Mouse (Mus musculus) limb, embryonic 12.5 days (tissue): ENCODE results near the gene March11. TPM values are rescaled to one million over a fixed set of nuclear protein-coding genes. Genes with fewer than 3 reads are reported as not detected.

Source experiments
- ATAC-seq: fragments of 200-750 bp; cut with Nextera tagmentation; 2 replicates; pipeline ENCODE4 v1.8.0; 2017; ENCODE audit warnings: low read depth, moderate TSS enrichment; ENCODE audit not compliant: insufficient number of reproducible peaks, insufficient read depth, low FRiP score, low TSS enrichment
- H3K27ac ChIP-seq: fragments of 300-500 bp; sonication (generic); 2 replicates; pipeline ENCODE4 v1.5.1; 2016; ENCODE audit warnings: mild to moderate bottlenecking, moderate library complexity
- H3K27me3 ChIP-seq: fragments of 300-500 bp; sonication (generic); 2 replicates; pipeline ENCODE4 v1.6.1; 2016; ENCODE audit warnings: mild to moderate bottlenecking, moderate library complexity
- H3K36me3 ChIP-seq: fragments of 300-500 bp; sonication (generic); 2 replicates; pipeline ENCODE4 v1.6.1; 2016; ENCODE audit warnings: mild to moderate bottlenecking, moderate library complexity
- H3K4me1 ChIP-seq: fragments of 300-500 bp; sonication (generic); replicated peaks from 2 replicates; pipeline ENCODE4 v1.6.1; 2016
- H3K4me2 ChIP-seq: fragments of 300-500 bp; sonication (generic); 2 replicates; pipeline ENCODE4 v1.6.1; 2016; ENCODE audit warnings: mild to moderate bottlenecking, moderate library complexity
- H3K4me3 ChIP-seq: fragments of 300-500 bp; sonication (generic); replicated peaks from 2 replicates; pipeline ENCODE4 v1.5.1; 2016; ENCODE audit warnings: mild to moderate bottlenecking
- H3K9ac ChIP-seq: fragments of 300-500 bp; sonication (generic); replicated peaks from 2 replicates; pipeline ENCODE4 v1.6.1; 2016; ENCODE audit warnings: mild to moderate bottlenecking, moderate library complexity
- H3K9me3 ChIP-seq: fragments of 300-500 bp; sonication (generic); 2 replicates; pipeline ENCODE4 v1.6.1; 2016; ENCODE audit warnings: mild to moderate bottlenecking, moderate library complexity
- WGBS: fragments of 180-500 bp; shearing (Covaris S2); methylation state at CpG from one replicate; pipeline ENCODE4 v1.1.7; 2016; 5-methylcytosine and 5-hydroxymethylcytosine counted together
- polyA plus RNA-seq: library from polyadenylated mRNA; unstranded; fragments of >200 nt; fragmentation: Nextera tagmentation; extraction: Ambion mirVana; gene quantifications from 2 replicates; pipeline ENCODE4 v1.2.1, GENCODE M21; 2016

Gene March11
- polyA plus RNA-seq, 1 experiment from 2014 or later, result 0.41 TPM

DNA sequence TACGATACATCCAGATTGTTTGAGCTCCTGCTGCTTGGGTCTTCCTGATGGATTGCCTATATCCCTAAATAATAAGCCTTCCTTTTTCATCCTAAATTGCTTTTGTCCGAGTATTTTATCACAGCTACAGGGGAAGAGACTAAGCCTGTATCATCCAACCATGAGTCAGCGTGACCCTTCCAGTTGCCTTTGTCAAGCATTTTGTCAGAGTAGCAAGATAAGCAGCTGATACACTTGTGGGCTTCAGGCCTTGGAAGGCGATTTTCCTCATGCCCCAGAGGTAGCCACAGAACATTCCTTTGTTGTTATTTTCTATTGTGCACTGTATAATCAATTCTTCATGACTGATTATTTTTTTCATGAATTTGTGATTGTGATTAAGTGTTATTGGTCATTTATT, 14.0 kb downstream of the March11 start:
- Histone ChIP-seq H3K9ac (no peak overlapping the region), H3K36me3 (no peaks in the 10 kb centered on the region), H3K27ac (no peak overlapping the region), H3K4me2 (no peak overlapping the region), H3K4me3 (no peak overlapping the region), H3K9me3 (no peaks in the 10 kb centered on the region), H3K27me3 (no peaks in the 10 kb centered on the region; the same call in 1 of the 2 replicates), H3K4me1 (no peaks in the 10 kb centered on the region)
- 84% methylated on average over 4 of the region's 4 CpGs for WGBS
- no peak for ATAC-seq

DNA sequence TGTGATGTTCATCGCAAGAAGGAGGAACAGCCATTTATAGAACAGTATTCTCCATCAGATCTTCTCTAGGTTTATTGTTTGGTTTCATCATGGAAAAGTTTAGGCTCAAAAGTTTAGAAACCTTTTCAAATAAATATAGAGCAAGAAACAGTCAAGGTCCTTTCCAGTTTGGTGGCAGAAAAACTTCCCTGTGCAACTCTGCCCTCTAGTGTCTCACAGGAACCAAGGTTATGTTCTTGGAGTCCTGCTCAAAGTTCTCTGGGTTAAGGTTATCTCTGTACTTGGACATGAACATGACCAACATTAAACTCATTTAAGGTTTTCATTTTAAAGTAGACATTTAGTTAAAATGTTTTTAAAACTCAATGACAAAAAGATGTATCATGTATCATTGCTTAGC, 18.3 kb downstream of the March11 start:
- no peak overlapping the region for H3K4me2 ChIP-seq
- no peaks in the 10 kb centered on the region for H3K4me1 ChIP-seq
- H3K27ac ChIP-seq, result no peak overlapping the region
- H3K9me3 ChIP-seq, result no peaks in the 10 kb centered on the region
- H3K4me3 ChIP-seq, result no peak overlapping the region
- WGBS, result 92% methylated on average over 1 of the region's 1 CpGs
- no peaks in the 10 kb centered on the region for H3K36me3 ChIP-seq
- no peak for ATAC-seq
- no peaks in the 10 kb centered on the region for H3K27me3 ChIP-seq
- H3K9ac ChIP-seq, result no peak overlapping the region

DNA sequence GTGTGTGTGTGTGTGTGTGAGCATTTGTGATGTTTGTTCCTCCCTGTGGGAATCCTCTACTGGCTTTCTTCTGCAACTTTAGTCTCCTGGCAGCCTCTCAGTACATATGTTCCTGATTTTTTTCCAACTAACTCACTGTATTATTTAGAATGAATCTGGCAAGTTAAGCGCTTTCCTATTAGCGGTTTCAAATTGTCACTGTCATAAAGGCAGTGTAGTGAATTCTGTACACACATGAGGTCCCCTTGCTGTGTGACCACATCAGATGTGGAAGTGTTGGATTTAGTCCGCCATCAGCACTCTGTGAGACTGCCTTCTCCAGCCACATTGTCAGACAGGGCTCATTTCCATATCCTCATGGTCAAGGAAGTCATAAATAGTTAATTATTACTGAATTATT, 26.9 kb downstream of the March11 start:
- no peaks in the 10 kb centered on the region for H3K27me3 ChIP-seq
- no peak overlapping the region for H3K4me2 ChIP-seq
- H3K9ac ChIP-seq, result no peak overlapping the region
- H3K9me3 ChIP-seq, result no peaks in the 10 kb centered on the region
- 85% methylated on average over 3 of the region's 3 CpGs for WGBS
- ATAC-seq, result no peak
- H3K4me3 ChIP-seq, result no peak overlapping the region
- no peaks in the 10 kb centered on the region for H3K4me1 ChIP-seq
- H3K27ac ChIP-seq, result no peak overlapping the region
- H3K36me3 ChIP-seq, result no peaks in the 10 kb centered on the region

DNA sequence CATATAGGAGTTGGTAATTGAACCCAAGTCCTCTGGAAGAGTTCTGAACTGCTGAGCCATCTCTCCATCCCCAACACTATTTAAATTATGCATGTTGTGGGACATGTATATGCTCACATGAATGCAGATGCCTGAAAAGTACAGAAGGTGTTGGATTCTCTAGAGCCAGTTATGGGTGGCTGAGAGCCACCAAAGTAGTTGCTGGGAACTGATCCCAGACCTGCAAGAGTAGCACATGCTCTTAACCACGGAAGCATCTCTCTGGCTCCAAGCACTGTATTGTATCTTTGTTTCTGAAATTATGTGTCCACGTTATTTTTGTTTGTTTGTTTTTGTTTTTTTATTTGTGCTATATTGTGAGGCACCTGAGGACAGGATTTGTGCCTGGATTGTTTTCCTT, 28.9 kb downstream of the March11 start:
- Histone ChIP-seq H3K9ac (no peak overlapping the region), H3K4me1 (no peaks in the 10 kb centered on the region), H3K4me3 (no peak overlapping the region), H3K27me3 (no peaks in the 10 kb centered on the region), H3K27ac (no peak overlapping the region), H3K9me3 (no peaks in the 10 kb centered on the region), H3K36me3 (no peaks in the 10 kb centered on the region), H3K4me2 (no peak overlapping the region)
- no peak for ATAC-seq
- 82% methylated on average over 2 of the region's 2 CpGs for WGBS

DNA sequence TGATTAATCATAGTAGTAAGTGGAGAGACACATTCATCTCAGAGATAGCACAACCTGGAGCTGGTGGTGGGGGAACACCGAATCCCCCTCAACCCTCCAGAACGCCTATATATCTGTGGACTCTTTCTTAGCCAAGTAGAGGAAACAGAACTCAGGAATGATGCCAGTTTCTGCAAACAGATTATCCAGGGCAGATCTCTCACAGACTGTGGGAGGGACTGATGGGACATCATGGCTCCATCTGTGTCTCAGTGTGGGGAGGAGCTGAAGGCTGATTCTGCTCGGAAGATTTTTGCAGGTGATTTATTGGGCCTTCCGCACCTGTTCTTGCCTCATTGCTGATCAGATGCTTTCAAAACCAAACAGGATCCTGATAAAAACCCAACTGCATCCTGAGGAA, 29.5 kb downstream of the March11 start:
- Histone ChIP-seq H3K4me1 (no peaks in the 10 kb centered on the region), H3K9me3 (no peaks in the 10 kb centered on the region), H3K4me2 (no peak overlapping the region), H3K27me3 (no peaks in the 10 kb centered on the region), H3K4me3 (no peak overlapping the region), H3K27ac (no peak overlapping the region), H3K36me3 (no peaks in the 10 kb centered on the region), H3K9ac (no peak overlapping the region)
- 79% methylated on average over 4 of the region's 4 CpGs for WGBS
- ATAC-seq, result no peak

DNA sequence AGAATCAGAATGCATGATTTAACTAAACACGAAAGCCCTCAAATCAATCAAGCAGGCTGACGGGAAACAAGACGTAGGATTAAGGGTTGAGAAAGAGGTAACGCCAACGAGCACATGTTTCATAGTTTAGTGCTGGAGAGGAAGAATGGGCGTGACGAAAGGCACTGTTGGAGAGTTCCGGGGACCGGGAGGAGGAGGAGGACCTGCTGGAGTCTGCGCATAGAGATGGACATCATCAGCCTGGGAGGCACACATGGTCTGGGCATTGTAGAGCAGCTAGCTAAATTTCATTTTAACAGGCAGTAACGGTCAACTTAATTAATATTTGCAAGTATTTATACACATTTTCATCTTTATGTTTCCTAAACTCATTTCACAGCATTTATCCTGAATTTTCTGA, 31.6 kb downstream of the March11 start:
- no peaks in the 10 kb centered on the region for H3K27me3 ChIP-seq
- no peak overlapping the region for H3K27ac ChIP-seq
- no peak overlapping the region for H3K4me3 ChIP-seq
- WGBS, result 82% methylated on average over 11 of the region's 11 CpGs
- no peaks in the 10 kb centered on the region for H3K36me3 ChIP-seq
- no peak overlapping the region for H3K4me2 ChIP-seq
- no peaks in the 10 kb centered on the region for H3K9me3 ChIP-seq
- no peak for ATAC-seq
- no peak overlapping the region for H3K9ac ChIP-seq
- no peaks in the 10 kb centered on the region for H3K4me1 ChIP-seq

DNA sequence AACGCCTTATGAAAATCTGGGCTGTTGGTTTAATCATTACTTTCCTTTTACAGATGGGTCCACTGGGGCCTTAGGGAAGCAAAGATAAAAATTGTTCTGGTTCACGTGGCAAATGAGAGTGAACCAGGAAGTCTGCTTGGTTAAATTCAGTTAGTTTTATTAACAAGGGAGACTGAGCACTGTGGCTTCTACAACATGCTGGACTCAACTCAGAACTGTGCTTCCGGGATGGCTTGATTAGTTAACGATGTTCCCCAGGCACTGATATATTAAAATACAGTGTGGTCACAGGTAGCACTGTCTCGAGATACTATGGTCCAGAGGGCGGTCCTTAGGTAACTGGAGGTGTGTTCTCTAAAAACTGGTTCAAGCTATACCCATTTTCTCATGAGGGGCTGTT, 32.1 kb downstream of the March11 start:
- H3K36me3 ChIP-seq, result no peaks in the 10 kb centered on the region
- H3K27ac ChIP-seq, result no peak overlapping the region
- 74% methylated on average over 6 of the region's 6 CpGs for WGBS
- ATAC-seq, result no peak
- no peak overlapping the region for H3K4me2 ChIP-seq
- no peaks in the 10 kb centered on the region for H3K4me1 ChIP-seq
- H3K27me3 ChIP-seq, result no peaks in the 10 kb centered on the region
- H3K4me3 ChIP-seq, result no peak overlapping the region
- H3K9ac ChIP-seq, result no peak overlapping the region
- H3K9me3 ChIP-seq, result no peaks in the 10 kb centered on the region

DNA sequence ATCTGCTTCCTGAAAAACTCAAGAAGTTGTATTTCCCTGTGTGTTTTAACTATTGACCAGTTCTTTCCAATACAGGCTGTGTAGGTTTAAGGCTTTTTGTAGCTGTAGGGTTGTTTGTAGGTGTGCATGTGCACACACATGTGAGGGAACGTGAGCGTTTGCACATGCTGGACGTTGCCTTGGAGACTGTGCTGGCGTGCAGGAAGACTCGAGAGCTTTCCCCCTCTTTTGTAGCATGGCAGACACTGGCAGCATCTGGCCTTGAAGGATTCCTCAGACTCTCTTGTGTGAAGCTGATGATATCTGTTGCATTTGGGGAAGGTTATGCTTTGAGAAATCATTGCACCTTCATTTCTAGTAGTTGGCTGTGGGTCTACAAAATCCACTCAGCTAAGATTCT, 35.5 kb downstream of the March11 start:
- no peaks in the 10 kb centered on the region for H3K27me3 ChIP-seq
- H3K4me1 ChIP-seq, result no peaks in the 10 kb centered on the region
- no peak overlapping the region for H3K9ac ChIP-seq
- no peaks in the 10 kb centered on the region for H3K9me3 ChIP-seq
- H3K4me3 ChIP-seq, result no peak overlapping the region
- H3K27ac ChIP-seq, result no peak overlapping the region
- H3K36me3 ChIP-seq, result no peaks in the 10 kb centered on the region
- 86% methylated on average over 5 of the region's 5 CpGs for WGBS
- no peak overlapping the region for H3K4me2 ChIP-seq
- ATAC-seq, result no peak

DNA sequence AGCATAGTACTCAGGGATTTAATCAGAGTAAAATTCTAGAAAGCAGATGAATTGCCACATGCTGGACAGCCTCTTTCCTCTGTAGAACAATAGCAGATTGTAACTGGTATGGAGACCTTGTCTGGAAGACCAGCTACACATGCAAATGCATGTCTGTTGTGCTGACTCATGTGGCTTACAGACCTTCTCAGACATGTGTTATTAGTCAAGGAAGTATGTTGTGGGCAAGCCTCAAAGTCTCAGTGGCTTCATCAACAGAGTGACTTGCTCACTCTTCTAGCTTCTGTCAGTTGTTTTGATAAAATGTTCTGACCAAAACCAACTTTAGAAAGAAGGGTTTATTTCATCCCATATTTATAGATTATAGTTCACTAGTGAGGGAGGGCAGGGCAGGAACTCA, 44.8 kb downstream of the March11 start:
- no peaks in the 10 kb centered on the region for H3K27me3 ChIP-seq

DNA sequence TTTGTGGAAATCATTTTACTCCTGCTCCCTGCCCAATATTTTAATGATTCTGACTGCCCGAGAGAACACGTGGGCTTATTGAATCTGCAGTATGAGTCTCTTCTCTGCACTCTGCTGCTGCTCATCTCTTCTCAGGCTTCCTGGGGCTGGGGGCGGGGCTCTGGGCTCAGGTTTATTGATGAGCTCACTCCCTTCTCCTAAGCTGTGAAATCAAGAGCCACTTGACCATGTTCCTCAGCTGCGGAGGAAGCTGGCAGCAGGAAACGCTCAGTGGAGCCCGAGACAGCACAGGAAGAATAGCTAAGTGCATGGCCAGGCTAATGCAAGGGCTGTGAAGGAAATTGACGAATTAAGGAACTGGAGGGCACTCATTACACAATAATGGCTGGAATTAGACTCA, 56.5 kb downstream of the March11 start:
- no peak for ATAC-seq

More for the DNA sequence above, 44.8 kb downstream of the March11 start:
- Histone ChIP-seq H3K4me1 (no peaks in the 10 kb centered on the region), H3K36me3 (no peaks in the 10 kb centered on the region), H3K4me3 (no peak overlapping the region), H3K4me2 (no peak overlapping the region), H3K27ac (no peak overlapping the region), H3K9me3 (no peaks in the 10 kb centered on the region), H3K9ac (no peak overlapping the region)
- ATAC-seq, result no peak

DNA sequence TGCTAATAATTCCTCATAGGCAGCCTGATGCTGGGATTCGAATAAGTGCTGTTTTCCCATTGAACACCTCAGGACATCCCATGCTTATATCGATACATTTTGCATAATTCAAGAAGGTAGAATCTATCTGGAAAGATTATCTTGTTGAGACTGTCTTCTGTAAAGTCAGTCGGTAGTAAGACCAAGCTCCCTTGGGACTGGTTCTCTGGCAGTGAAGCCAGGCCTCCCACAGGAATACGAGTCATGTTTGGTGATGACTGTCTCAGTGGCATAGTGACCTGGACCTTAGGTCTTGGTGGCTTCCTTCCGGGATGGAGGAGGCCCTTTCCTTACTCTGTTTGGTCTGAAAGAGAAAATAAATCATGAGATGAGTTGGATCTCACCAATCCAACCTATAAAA, 57.7 kb downstream of the March11 start:
- Histone ChIP-seq H3K27ac (no peak overlapping the region), H3K36me3 (no peaks in the 10 kb centered on the region), H3K9me3 (no peaks in the 10 kb centered on the region), H3K4me2 (no peak overlapping the region), H3K27me3 (no peaks in the 10 kb centered on the region), H3K4me3 (no peak overlapping the region), H3K9ac (no peak overlapping the region), H3K4me1 (no peaks in the 10 kb centered on the region)
- WGBS, result 90% methylated on average over 5 of the region's 5 CpGs
- ATAC-seq, result no peak

More for the DNA sequence above, 56.5 kb downstream of the March11 start:
- H3K4me2 ChIP-seq, result no peak overlapping the region
- no peaks in the 10 kb centered on the region for H3K36me3 ChIP-seq
- no peaks in the 10 kb centered on the region for H3K9me3 ChIP-seq
- H3K27ac ChIP-seq, result no peak overlapping the region
- no peak overlapping the region for H3K9ac ChIP-seq
- no peaks in the 10 kb centered on the region for H3K4me1 ChIP-seq
- H3K27me3 ChIP-seq, result no peaks in the 10 kb centered on the region
- H3K4me3 ChIP-seq, result no peak overlapping the region
- 28% methylated on average over 7 of the region's 7 CpGs for WGBS

DNA sequence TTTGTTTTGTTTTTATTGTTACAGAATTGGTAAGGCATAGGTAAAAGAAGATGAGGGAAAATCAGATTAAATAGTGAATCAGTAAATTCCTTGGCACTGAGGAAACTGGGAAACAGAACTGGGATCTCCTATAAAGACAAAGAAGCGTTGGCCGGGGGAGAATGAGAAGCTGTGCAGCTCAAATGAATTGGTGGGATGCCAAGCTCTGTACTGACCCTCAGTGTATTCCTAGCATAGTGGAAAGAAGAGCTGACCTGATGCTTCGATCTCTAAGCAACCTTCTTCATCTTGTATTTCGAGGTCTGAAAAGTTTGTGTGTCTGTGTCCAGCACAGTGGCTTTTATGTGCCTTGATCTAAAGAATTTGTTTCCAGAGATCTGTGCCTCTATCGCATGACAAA, 64.9 kb downstream of the March11 start:
- Histone ChIP-seq H3K4me3 (no peak overlapping the region), H3K36me3 (no peaks in the 10 kb centered on the region), H3K4me2 (no peak overlapping the region), H3K9ac (no peak overlapping the region), H3K9me3 (no peaks in the 10 kb centered on the region), H3K4me1 (no peaks in the 10 kb centered on the region), H3K27ac (no peak overlapping the region), H3K27me3 (no peaks in the 10 kb centered on the region)
- ATAC-seq, result no peak
- 97% methylated on average over 5 of the region's 5 CpGs for WGBS
